Mouse (Mus musculus) intestine, embryonic 15.5 days (tissue): ENCODE measurements around the gene Rnf41. TPM values are rescaled to one million over a fixed set of nuclear protein-coding genes. Genes with fewer than 3 reads are reported as not detected.

Experiments used
- ATAC-seq: fragments of 200-750 bp; cut with Nextera tagmentation; 2 replicates; pipeline ENCODE4 v1.8.0; 2017; ENCODE audit warnings: moderate TSS enrichment, moderate library complexity
- H3K27ac ChIP-seq: fragments of 300-500 bp; sonication (generic); 2 replicates; pipeline ENCODE4 v1.5.1; 2015; ENCODE audit warnings: mild to moderate bottlenecking, inconsistent platforms
- H3K27me3 ChIP-seq: fragments of 300-500 bp; sonication (generic); replicated peaks from 2 replicates; pipeline ENCODE4 v1.6.1; 2015; ENCODE audit warnings: inconsistent platforms
- H3K36me3 ChIP-seq: fragments of 300-500 bp; sonication (generic); 2 replicates; pipeline ENCODE4 v1.6.1; 2015; ENCODE audit warnings: inconsistent platforms
- H3K4me1 ChIP-seq: fragments of 300-500 bp; sonication (generic); replicated peaks from 2 replicates; pipeline ENCODE4 v1.6.1; 2015; ENCODE audit warnings: inconsistent platforms
- H3K4me2 ChIP-seq: fragments of 300-500 bp; sonication (generic); replicated peaks from 2 replicates; pipeline ENCODE4 v1.6.1; 2015; ENCODE audit warnings: mild to moderate bottlenecking, inconsistent platforms
- H3K4me3 ChIP-seq: fragments of 300-500 bp; sonication (generic); replicated peaks from 2 replicates; pipeline ENCODE4 v1.5.1; 2015; ENCODE audit warnings: inconsistent platforms
- H3K9ac ChIP-seq: fragments of 300-500 bp; sonication (generic); 2 replicates; pipeline ENCODE4 v1.6.1; 2015; ENCODE audit warnings: inconsistent platforms
- H3K9me3 ChIP-seq: fragments of 300-500 bp; sonication (generic); 2 replicates; pipeline ENCODE4 v1.6.1; 2016; ENCODE audit warnings: inconsistent platforms
- WGBS: fragments of 180-500 bp; shearing (Covaris S2); methylation state at CpG from one replicate; pipeline ENCODE4 v1.1.7; 2015; 5-methylcytosine and 5-hydroxymethylcytosine counted together
- polyA plus RNA-seq: library from polyadenylated mRNA; unstranded; fragments of >200 nt; fragmentation: Nextera tagmentation; extraction: Ambion mirVana; gene quantifications from 2 replicates; pipeline ENCODE4 v1.2.1, GENCODE M21; 2015

Gene Rnf41
- polyA plus RNA-seq, 1 experiment from 2014 or later, result 37.5 TPM

DNA sequence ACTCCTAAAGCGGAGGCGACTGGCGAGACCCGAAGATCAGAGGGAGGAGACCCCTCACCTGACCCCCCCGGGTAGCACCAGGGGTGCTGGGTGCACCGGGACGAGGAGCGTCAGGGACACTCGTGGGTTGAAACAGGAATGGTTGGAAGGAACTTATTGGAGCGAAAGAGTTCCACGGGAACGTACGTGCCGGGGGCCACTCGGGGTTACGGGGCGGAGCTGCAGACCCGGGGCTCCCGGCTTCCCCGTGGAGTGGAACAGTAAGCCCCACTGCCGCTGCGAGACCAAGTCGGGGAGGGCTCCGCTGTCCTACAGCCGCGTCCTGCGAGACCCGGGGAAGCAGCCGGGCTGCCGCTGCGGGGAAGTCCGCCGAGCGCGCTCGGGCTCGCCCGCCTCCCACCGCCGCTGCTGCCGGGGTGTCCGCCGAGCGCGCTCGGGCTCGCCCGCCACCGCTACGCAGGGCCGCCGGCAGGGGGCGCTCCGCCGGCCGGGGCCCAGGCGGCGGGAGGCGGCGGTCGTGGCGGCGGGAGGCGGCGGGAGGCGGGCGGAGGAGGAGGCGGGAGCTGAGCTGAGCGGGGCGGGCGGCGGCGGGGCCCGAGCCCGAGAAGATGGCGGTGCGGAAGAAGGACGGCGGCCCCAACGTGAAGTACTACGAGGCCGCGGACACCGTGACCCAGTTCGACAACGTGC is 47.4 kb downstream of the Rnf41 start, which contains the start of gene Smarcc2:
TSS of gene Smarcc2 (plus strand) at position 530 of the 690 bp plus-strand sequence.
- Histone ChIP-seq H3K36me3 (peaks cover 10% of the 10 kb centered on the region), H3K4me1 (peaks cover 12% of the 10 kb centered on the region; the same call in 1 of the 2 replicates), H3K4me3 (peak within 1 kb of the TSS; percentile 91), H3K27ac (peak within 1 kb of the TSS; percentile 96), H3K27me3 (no peaks in the 10 kb centered on the region), H3K4me2 (peak within 1 kb of the TSS; percentile 57), H3K9me3 (no peaks in the 10 kb centered on the region), H3K9ac (peak within 1 kb of the TSS; percentile 97)
- peak; percentile 90 for ATAC-seq
- under 1% methylated on average over 52 of the region's 86 CpGs for WGBS

DNA sequence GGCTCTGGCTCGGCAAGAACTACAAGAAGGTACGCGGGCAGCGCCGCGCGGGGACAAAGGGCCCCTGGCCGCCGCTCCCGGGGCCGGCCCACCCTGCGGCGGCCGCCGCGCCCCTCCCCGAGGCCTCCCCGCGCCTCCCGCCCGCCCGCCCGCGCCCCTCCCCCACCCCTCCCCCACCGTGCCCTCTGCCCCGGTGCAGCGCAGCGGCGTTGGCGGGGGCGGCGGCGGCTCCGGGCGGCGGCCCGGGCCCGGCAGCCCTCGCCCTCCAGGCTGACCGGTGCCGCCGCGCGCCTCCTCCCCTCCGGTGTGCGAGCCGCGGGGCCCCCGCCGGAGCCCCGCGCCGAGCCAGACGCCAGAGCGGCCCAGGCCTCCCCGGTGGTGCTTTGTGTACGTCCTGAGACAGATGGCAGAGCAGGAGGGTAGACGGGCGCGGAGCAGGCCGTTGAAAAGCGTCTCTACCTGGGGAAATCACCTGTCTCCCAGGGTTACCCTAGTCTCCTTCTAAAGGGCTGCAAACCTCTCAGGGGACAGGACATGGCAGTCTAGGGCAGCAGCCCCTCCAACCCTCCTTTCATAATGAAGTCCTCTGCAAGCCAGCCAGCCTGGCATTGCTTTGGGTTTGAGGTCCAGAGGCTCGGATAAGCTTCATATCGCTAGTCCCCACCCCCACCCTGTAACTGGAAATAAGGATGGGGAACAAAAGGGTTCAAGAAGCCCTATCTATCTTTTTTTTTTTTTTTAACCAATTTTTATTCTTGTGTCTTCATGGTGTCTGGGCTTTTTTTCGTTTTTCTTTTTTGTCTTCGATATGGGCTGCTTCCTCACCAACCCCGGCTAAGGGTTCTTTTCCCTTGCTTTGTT is 48.2 kb downstream of the Rnf41 start:
- under 1% methylated on average over 30 of the region's 67 CpGs for WGBS
- no peaks in the 10 kb centered on the region for H3K27me3 ChIP-seq
- no peaks in the 10 kb centered on the region for H3K9me3 ChIP-seq
- peak overlapping the region; percentile 91 for H3K4me3 ChIP-seq
- peaks cover 12% of the 10 kb centered on the region; the same call in 1 of the 2 replicates for H3K4me1 ChIP-seq
- peak overlapping the region; percentile 96 for H3K27ac ChIP-seq
- peaks cover 17% of the 10 kb centered on the region for H3K36me3 ChIP-seq
- H3K9ac ChIP-seq, result peak overlapping the region; percentile 97
- peak overlapping the region; percentile 57 for H3K4me2 ChIP-seq
- peak; percentile 81 for ATAC-seq

DNA sequence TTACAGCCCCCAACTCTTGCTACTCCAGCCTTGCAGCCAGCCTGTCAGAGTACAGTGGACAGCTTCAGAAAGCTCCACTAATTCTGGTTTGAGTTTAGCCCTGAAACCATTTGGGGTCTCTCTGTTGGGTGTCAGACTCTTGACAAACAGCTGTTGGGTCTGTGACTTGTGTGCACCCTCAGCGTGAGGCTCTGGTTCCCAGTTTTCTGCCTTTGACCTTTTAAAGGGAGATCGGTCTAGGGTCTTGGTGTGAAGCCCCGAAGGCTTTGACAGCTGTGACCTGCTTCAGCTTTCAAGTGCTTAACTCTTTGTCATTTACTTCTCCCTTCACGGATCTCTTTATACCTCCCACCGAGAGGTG is 48.8 kb downstream of the Rnf41 start:
- peak overlapping the region; percentile 97 for H3K9ac ChIP-seq
- no peaks in the 10 kb centered on the region for H3K9me3 ChIP-seq
- H3K27me3 ChIP-seq, result no peaks in the 10 kb centered on the region
- peak overlapping the region; percentile 91 for H3K4me3 ChIP-seq
- H3K4me2 ChIP-seq, result peak overlapping the region; percentile 57
- H3K27ac ChIP-seq, result no peak overlapping the region
- H3K36me3 ChIP-seq, result peaks cover 22% of the 10 kb centered on the region
- ATAC-seq, result no peak
- H3K4me1 ChIP-seq, result peaks cover 12% of the 10 kb centered on the region; the same call in 1 of the 2 replicates
- 5% methylated on average over 5 of the region's 5 CpGs for WGBS

DNA sequence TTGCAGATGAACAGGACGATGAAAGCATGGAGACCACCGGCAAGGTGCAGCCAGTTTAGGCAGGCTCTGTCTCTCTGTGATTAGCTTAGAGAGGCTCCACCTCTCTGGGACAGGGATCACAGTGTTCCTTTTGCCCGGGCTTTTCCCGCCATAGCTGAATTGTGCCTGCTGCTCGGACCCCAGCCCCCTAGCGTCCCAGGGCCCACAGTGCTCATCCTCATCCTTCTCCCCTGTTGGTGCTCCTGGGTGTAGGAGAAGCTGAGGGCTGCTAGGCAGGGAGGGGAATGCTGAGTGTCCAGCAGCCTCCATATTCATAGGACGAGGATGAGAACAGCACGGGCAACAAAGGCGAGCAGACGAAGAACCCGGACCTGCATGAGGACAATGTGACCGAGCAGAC is 62.9 kb downstream of the Rnf41 start:
- no peaks in the 10 kb centered on the region for H3K9me3 ChIP-seq
- H3K36me3 ChIP-seq, result peaks cover 51% of the 10 kb centered on the region
- 86% methylated on average over 12 of the region's 12 CpGs for WGBS
- H3K9ac ChIP-seq, result no peak overlapping the region
- ATAC-seq, result no peak
- no peaks in the 10 kb centered on the region for H3K4me1 ChIP-seq
- H3K27ac ChIP-seq, result no peak overlapping the region
- no peak overlapping the region for H3K4me2 ChIP-seq
- H3K4me3 ChIP-seq, result no peak overlapping the region
- H3K27me3 ChIP-seq, result no peaks in the 10 kb centered on the region

DNA sequence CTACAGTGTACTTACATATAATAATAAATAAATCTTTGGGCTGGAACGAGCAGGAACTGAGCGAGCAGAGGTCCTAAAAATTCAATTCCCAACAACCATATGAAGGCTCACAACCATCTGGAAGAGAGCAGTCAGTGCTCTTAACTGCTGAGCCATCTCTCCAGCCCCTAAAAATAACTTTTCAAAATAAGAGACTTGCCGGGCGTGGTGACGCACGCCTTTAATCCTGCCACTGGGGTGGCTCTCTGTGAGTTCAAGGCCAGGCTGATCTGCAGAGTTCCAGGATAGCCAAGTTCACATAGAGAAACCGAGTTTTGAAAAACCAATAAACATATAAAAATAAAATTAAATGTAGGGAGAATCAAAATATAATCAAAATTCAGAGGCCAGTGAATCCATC is 74.9 kb downstream of the Rnf41 start:
- Histone ChIP-seq H3K27ac (no peak overlapping the region), H3K9ac (no peak overlapping the region), H3K4me2 (no peak overlapping the region), H3K27me3 (no peaks in the 10 kb centered on the region), H3K9me3 (no peaks in the 10 kb centered on the region), H3K4me1 (peaks cover 13% of the 10 kb centered on the region), H3K4me3 (no peak overlapping the region), H3K36me3 (peaks cover 62% of the 10 kb centered on the region)
- 83% methylated on average over 7 of the region's 7 CpGs for WGBS
- ATAC-seq, result no peak

DNA sequence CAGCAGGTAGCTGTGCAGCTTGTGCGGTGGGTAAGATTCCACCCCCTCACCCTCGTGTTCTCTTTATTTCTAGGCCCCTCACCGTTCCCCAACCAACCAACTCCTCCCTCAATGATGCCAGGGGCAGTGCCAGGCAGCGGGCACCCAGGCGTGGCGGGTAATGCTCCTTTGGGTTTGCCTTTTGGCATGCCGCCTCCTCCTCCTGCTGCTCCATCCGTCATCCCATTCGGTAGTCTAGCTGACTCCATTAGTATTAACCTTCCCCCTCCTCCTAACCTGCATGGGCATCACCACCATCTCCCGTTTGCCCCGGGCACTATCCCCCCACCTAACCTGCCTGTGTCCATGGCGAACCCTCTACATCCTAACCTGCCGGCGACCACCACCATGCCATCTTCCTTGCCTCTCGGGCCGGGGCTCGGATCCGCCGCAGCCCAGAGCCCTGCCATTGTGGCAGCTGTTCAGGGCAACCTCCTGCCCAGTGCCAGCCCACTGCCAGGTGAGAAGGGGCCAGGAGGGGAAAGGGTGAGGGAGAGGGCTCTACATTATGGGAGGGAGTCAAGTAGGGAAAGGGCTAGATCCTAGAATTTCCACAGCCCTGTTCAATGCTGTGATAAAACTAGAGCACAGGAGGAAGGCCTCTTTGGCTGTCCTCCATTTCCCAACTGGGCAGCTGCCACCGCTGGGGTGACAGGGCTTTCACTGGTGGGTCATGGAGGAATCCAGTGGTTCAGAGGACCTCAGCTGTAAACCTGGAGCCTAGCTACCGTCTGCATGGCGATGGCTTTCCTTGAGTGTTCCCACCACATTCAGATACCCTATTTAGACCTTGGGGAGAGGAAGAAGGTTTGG is 76.6 kb downstream of the Rnf41 start:
- no peak for ATAC-seq
- H3K27me3 ChIP-seq, result no peaks in the 10 kb centered on the region
- no peak overlapping the region for H3K9ac ChIP-seq
- H3K4me3 ChIP-seq, result no peak overlapping the region
- WGBS, result 90% methylated on average over 22 of the region's 22 CpGs
- H3K9me3 ChIP-seq, result no peaks in the 10 kb centered on the region
- 0 out of 2 replicates have a peak overlapping the region, but pooled peaks have one; percentile 56 for H3K27ac ChIP-seq
- peaks cover 47% of the 10 kb centered on the region for H3K36me3 ChIP-seq
- peaks cover 19% of the 10 kb centered on the region for H3K4me1 ChIP-seq
- H3K4me2 ChIP-seq, result no peak overlapping the region

DNA sequence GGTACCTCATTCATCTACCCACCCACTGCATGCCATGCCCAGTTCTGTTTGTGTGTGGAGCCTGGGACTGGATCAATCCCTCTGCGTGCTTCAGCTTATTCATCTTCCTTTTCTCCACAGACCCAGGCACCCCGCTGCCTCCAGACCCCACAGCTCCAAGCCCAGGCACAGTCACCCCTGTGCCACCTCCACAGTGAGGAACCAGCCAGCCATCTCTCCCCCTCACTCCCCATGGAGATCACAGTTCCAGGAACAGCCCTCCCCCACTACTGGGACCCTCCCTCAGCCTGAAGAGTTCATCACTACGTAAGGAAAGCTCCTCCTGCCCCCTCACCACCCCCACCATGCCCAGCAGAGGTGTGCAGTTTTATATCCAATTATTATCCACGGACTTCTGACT is 77.3 kb downstream of the Rnf41 start:
- no peak overlapping the region for H3K9ac ChIP-seq
- no peaks in the 10 kb centered on the region for H3K27me3 ChIP-seq
- H3K4me1 ChIP-seq, result peaks cover 19% of the 10 kb centered on the region
- 68% methylated on average over 4 of the region's 4 CpGs for WGBS
- peak overlapping the region; percentile 56; the same call in 1 of the 2 replicates for H3K27ac ChIP-seq
- H3K4me2 ChIP-seq, result no peak overlapping the region
- peaks cover 40% of the 10 kb centered on the region for H3K36me3 ChIP-seq
- H3K4me3 ChIP-seq, result no peak overlapping the region
- no peaks in the 10 kb centered on the region for H3K9me3 ChIP-seq
- ATAC-seq, result no peak

DNA sequence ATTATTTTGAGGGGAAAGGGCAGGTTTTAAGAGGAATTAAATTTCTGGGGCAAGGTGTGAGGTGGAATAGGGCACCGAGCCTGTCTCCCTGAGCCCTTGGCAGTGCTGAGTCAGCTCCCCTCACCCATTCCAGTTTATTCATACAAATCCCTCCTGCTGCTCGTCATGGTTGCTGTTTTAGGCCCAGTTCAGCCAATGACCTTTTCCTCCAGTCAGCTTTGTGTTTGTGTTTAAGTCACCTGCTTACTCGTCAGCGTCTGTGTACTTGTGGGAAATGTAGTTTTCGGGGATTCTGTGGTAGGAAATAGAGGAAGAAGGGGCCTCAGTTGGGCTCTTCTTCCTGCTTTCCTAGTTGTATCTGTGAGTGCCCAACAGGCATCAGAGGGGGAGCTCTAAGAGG is 77.9 kb downstream of the Rnf41 start:
- H3K4me3 ChIP-seq, result no peak overlapping the region
- H3K36me3 ChIP-seq, result peaks cover 34% of the 10 kb centered on the region
- WGBS, result 40% methylated on average over 5 of the region's 5 CpGs
- H3K4me2 ChIP-seq, result 0 out of 2 replicates have a peak overlapping the region, but pooled peaks have one; percentile 24
- H3K27me3 ChIP-seq, result no peaks in the 10 kb centered on the region
- peak overlapping the region; percentile 99 for H3K27ac ChIP-seq
- H3K4me1 ChIP-seq, result peaks cover 19% of the 10 kb centered on the region
- no peaks in the 10 kb centered on the region for H3K9me3 ChIP-seq
- no peak for ATAC-seq
- peak overlapping the region; percentile 34; the same call in 1 of the 2 replicates for H3K9ac ChIP-seq

DNA sequence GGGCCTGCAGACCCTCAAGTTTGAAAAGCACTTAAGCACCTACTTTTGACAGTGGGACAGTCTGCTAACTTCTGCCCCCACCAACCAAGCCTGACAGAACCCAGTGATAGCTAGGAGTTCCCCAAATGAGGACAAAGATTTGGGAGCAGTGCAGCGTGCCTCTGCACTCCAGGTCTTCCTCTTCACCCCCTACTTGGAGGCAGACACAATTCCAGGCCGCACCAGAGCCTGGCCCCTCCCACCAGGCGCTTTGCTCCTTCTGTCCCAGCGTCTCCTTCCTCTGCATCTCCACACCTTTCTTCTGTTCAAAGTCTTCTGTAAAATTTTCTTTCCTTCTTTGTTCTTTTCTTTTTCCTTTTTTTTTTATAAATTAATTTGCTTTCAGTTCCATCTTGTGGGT is 78.3 kb downstream of the Rnf41 start:
- H3K4me3 ChIP-seq, result peak overlapping the region; percentile 9; the same call in 1 of the 2 replicates
- no peaks in the 10 kb centered on the region for H3K9me3 ChIP-seq
- H3K4me2 ChIP-seq, result peak overlapping the region; percentile 24; the same call in 1 of the 2 replicates
- H3K9ac ChIP-seq, result peak overlapping the region; percentile 34
- no peaks in the 10 kb centered on the region for H3K27me3 ChIP-seq
- 37% methylated on average over 4 of the region's 4 CpGs for WGBS
- no peak for ATAC-seq
- peak overlapping the region; percentile 99 for H3K27ac ChIP-seq
- H3K4me1 ChIP-seq, result peaks cover 21% of the 10 kb centered on the region
- peaks cover 31% of the 10 kb centered on the region for H3K36me3 ChIP-seq

DNA sequence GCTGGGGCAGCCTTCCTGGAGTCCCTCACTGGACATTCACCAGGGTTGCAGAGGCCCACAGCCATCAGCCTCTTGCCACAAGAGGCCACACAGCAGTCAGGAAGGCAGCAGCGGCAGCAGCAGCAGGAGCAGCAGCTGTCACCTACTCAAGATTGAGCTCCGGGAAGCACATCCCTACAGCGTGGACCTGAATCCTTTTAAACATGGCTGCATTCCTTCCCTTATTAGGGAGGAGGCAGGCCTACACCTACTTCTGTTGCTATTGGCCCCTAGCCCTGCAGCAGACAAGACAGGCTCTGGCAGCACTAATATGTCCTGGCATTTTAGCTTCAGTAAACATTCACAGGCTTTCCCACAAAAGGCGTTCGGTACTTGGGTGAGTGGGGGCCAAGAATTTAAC is 78.8 kb downstream of the Rnf41 start:
- Histone ChIP-seq H3K4me2 (peak overlapping the region; percentile 24; the same call in 1 of the 2 replicates), H3K9me3 (no peaks in the 10 kb centered on the region), H3K4me3 (peak overlapping the region; percentile 9; the same call in 1 of the 2 replicates), H3K27ac (peak overlapping the region; percentile 99), H3K36me3 (peaks cover 31% of the 10 kb centered on the region), H3K4me1 (peaks cover 23% of the 10 kb centered on the region), H3K9ac (peak overlapping the region; percentile 34), H3K27me3 (no peaks in the 10 kb centered on the region)
- 23% methylated on average over 5 of the region's 5 CpGs for WGBS
- ATAC-seq, result no peak

DNA sequence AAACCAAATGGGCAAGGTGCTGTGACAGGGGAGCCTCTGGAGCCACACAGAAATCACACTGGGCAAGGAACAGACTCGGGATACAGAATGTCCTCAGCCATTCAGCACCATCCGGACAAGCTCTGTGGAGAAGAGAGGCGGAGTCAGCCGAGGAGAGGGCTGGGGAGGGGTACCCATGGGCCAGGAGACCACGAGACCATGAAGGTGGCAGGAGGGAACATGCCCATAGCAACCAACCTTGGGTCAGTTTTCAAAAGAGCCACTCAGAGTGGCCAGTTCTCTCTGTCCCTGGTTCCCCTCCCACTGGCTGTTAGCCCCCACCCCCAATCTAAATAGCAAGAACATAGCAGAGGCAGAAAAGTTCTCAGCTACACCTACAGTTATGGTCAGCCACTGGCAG is 79.5 kb downstream of the Rnf41 start:
- peaks cover 27% of the 10 kb centered on the region for H3K36me3 ChIP-seq
- 0 out of 2 replicates have a peak overlapping the region, but pooled peaks have one; percentile 0 for H3K9ac ChIP-seq
- WGBS, result 27% methylated on average over 5 of the region's 5 CpGs

More for the DNA sequence above, 79.5 kb downstream of the Rnf41 start:
- Histone ChIP-seq H3K4me3 (peak overlapping the region; percentile 79), H3K4me1 (peaks cover 23% of the 10 kb centered on the region), H3K4me2 (peak overlapping the region; percentile 72), H3K27me3 (no peaks in the 10 kb centered on the region), H3K27ac (peak overlapping the region; percentile 99), H3K9me3 (no peaks in the 10 kb centered on the region)
- ATAC-seq, result no peak
